Mouse (Mus musculus) lung, embryonic 16.5 days (tissue): ENCODE results near the gene Med1. TPM values are rescaled to one million over a fixed set of nuclear protein-coding genes. Genes with fewer than 3 reads are reported as not detected.
"Not testable (repeated sequence)": the region's sequence is repeated elsewhere in the genome, so short reads cannot be mapped to it uniquely, and the experiment has no call there.

ENCODE experiments used
- ATAC-seq: fragments of 200-750 bp; cut with Nextera tagmentation; 2 replicates; pipeline ENCODE4 v1.8.0; 2017; ENCODE audit warnings: low read depth, mild to moderate bottlenecking, moderate library complexity
- H3K27ac ChIP-seq: fragments of 300-500 bp; sonication (generic); 2 replicates; pipeline ENCODE4 v1.5.1; 2014; ENCODE audit warnings: mild to moderate bottlenecking, control low read depth, low read length
- H3K27me3 ChIP-seq: fragments of 300-500 bp; sonication (generic); 2 replicates; pipeline ENCODE4 v1.6.1; 2014; ENCODE audit warnings: low read depth, low read length, mixed read lengths; ENCODE audit not compliant: control insufficient read depth, insufficient read depth
- H3K36me3 ChIP-seq: fragments of 300-500 bp; sonication (generic); 2 replicates; pipeline ENCODE4 v1.6.1; 2014; ENCODE audit warnings: low read length; ENCODE audit not compliant: control insufficient read depth, insufficient read depth
- H3K4me1 ChIP-seq: fragments of 300-500 bp; sonication (generic); replicated peaks from 2 replicates; pipeline ENCODE4 v1.6.1; 2014; ENCODE audit warnings: low read length, mixed read lengths; ENCODE audit not compliant: control insufficient read depth, insufficient read depth
- H3K4me2 ChIP-seq: fragments of 300-500 bp; sonication (generic); 2 replicates; pipeline ENCODE4 v1.6.1; 2014; ENCODE audit warnings: low read depth, low read length, control low read depth
- H3K4me3 ChIP-seq: fragments of 300-500 bp; sonication (generic); 2 replicates; pipeline ENCODE4 v1.5.1; 2014; ENCODE audit warnings: mild to moderate bottlenecking, low read length, control low read depth
- H3K9ac ChIP-seq: fragments of 300-500 bp; sonication (generic); 2 replicates; pipeline ENCODE4 v1.6.1; 2014; ENCODE audit warnings: low read length, control low read depth
- H3K9me3 ChIP-seq: fragments of 300-500 bp; sonication (generic); 2 replicates; pipeline ENCODE4 v1.6.1; 2016; ENCODE audit warnings: low read length; ENCODE audit not compliant: control insufficient read depth
- WGBS: fragments of 180-500 bp; shearing (Covaris S2); extraction: QIAGEN DNeasy Blood & Tissue Kit; methylation state at CpG from one replicate; pipeline ENCODE4 v1.1.7; 2014; 5-methylcytosine and 5-hydroxymethylcytosine counted together
- polyA plus RNA-seq: library from polyadenylated mRNA; unstranded; fragments of >200 nt; fragmentation: Nextera tagmentation; extraction: Ambion mirVana; gene quantifications from 2 replicates; pipeline ENCODE4 v1.2.1, GENCODE M21; 2015

Gene Med1
- 58.1 and 59.2 TPM in 2 replicates for polyA plus RNA-seq

- Histone ChIP-seq H3K9me3 (no peaks in the 10 kb centered on the region), H3K4me1 (peaks cover 8% of the 10 kb centered on the region), H3K4me2 (peak within 1 kb of the TSS; percentile 77), H3K9ac (peak within 1 kb of the TSS; percentile 94), H3K4me3 (peak within 1 kb of the TSS; percentile 90), H3K27ac (peak within 1 kb of the TSS; percentile 92), H3K36me3 (peaks cover 3% of the 10 kb centered on the region; the same call in 1 of the 2 replicates), H3K27me3 (no peaks in the 10 kb centered on the region)
- peak; percentile 97 for ATAC-seq
- WGBS = under 1% methylated on average over 53 of the region's 53 CpGs
Measured at GRCm38 (mm10) chr11:98192901-98193805, at the start of gene Med1. Gene Med1 (minus strand): TSS chr11:98193293.

DNA sequence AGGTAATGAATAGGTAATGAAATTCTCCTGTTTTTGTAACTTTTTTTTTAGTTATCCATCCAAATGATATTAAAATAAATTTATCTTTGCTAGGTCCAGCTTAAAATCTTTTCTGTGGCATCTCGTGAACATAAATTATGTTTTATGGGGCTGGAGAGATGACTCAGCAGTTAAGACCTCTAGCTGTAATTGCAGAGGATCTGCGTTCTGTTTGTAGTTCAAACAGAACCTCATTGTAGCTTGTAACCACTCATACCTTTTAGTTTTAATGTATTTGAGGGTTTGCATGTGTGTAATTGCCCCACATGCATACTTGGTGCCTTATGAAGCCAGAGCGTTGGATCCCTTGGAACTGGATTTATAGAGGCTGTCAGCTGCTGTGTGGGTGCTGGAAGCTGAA, 45.9 kb upstream of the Med1 start:
- no peak for ATAC-seq
- Histone ChIP-seq H3K4me1 (no peaks in the 10 kb centered on the region), H3K4me3 (no peak overlapping the region), H3K27ac (no peak overlapping the region), H3K36me3 (peaks cover 43% of the 10 kb centered on the region), H3K27me3 (no peaks in the 10 kb centered on the region), H3K9me3 (no peaks in the 10 kb centered on the region), H3K4me2 (no peak overlapping the region), H3K9ac (no peak overlapping the region)
- 85% methylated on average over 3 of the region's 3 CpGs for WGBS

DNA sequence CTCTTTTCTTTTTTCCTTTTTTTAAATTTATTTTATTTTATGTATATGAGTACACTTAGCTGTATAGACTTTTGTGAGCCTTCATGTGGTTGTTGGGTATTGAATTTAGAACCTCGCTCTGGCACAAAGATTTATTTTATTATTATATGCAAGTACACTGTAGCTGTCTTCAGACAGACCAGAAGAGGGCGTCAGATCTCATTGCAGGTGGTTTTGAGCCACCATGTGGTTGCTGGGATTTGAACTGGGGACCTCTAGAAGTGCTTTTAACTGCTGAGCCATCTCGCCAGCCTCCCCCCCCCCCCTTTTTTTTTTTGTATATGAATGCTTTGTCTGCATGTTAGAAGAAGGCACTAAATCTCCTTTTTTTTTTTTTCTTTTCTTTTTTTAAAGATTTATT, 45.3 kb upstream of the Med1 start:
- no peak overlapping the region for H3K4me2 ChIP-seq
- no peaks in the 10 kb centered on the region for H3K27me3 ChIP-seq
- H3K27ac ChIP-seq = no peak overlapping the region
- no peaks in the 10 kb centered on the region for H3K4me1 ChIP-seq
- no peak for ATAC-seq
- H3K9ac ChIP-seq = no peak overlapping the region
- 68% methylated on average over 2 of the region's 3 CpGs for WGBS
- no peak overlapping the region for H3K4me3 ChIP-seq
- peaks cover 38% of the 10 kb centered on the region for H3K36me3 ChIP-seq
- H3K9me3 ChIP-seq = no peaks in the 10 kb centered on the region

DNA sequence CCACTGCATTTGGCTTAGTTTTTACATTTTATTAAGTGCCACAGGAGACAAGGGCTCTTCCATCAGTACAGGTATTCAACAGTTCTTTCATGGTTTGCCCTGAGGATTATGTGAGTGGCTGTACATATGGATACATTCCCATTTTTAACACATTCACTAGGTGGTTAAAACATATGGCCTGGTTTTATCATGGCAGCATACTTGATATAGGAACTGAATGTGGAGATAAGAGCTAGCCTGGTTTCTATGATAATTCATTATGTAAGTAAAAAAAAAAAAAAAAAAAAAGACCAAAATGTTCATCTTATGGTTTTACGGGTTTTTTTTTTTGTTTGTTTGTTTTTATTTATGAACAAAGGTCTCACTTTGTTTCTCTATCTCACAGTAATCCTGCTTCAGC, 33.3 kb upstream of the Med1 start:
- H3K9ac ChIP-seq = no peak overlapping the region
- H3K9me3 ChIP-seq = no peaks in the 10 kb centered on the region
- no peak overlapping the region for H3K27ac ChIP-seq
- H3K27me3 ChIP-seq = no peaks in the 10 kb centered on the region
- peaks cover 48% of the 10 kb centered on the region for H3K36me3 ChIP-seq
- no peak overlapping the region for H3K4me2 ChIP-seq
- H3K4me3 ChIP-seq = no peak overlapping the region
- WGBS = 85% methylated on average over 1 of the region's 1 CpGs
- ATAC-seq = no peak
- no peaks in the 10 kb centered on the region for H3K4me1 ChIP-seq

GRCm38 (mm10) chr11:98213311-98213710, 20.2 kb upstream of the Med1 start:
- Histone ChIP-seq H3K27me3 (no peaks in the 10 kb centered on the region), H3K9me3 (no peaks in the 10 kb centered on the region), H3K4me1 (no peaks in the 10 kb centered on the region), H3K4me3 (no peak overlapping the region), H3K9ac (no peak overlapping the region), H3K36me3 (peaks cover 32% of the 10 kb centered on the region), H3K4me2 (no peak overlapping the region), H3K27ac (no peak overlapping the region)
- 86% methylated on average over 1 of the region's 1 CpGs for WGBS
- ATAC-seq = no peak

DNA sequence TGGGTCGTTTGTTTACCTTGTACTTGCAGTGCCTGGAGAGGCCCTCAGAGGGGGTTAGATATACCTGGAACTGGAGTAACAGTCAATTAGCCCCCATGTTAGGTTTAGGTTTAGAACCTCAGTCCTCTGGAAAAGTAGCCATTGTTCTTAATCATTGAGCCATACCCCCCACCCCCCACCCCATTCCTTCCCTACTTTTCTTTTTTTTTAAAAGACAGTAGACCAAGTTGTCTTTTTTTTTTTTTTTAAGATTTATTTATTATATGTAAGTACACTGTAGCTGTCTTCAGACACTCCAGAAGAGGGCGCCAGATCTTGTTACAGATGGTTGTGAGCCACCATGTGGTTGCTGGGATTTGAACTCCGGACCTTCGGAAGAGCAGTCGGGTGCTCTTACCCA, 16.6 kb upstream of the Med1 start:
- not testable (repeated sequence) for H3K27ac ChIP-seq, H3K4me2 ChIP-seq, H3K9ac ChIP-seq, ATAC-seq, H3K4me1 ChIP-seq, H3K9me3 ChIP-seq, H3K4me3 ChIP-seq, H3K27me3 ChIP-seq
- 90% methylated on average over 4 of the region's 5 CpGs for WGBS
- peaks cover 28% of the 10 kb centered on the region for H3K36me3 ChIP-seq

DNA sequence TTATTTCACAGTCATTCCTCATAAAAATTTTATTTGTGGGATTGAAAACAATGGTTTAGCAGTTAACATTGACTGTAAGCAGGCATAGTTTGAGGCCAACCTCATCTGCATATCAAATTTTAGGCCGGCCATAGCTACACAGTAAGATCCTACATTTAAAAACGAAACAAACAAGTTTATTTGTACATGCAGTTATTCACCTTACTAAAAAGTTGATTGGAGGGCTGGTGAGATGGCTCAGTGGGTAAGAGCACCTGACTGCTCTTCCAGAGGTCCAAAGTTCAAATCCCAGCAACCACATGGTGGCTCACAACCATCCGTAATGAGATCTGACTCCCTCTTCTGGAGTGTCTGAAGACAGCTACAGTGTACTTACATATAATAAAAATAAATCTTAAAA, 13.2 kb upstream of the Med1 start:
- not testable (repeated sequence) for H3K27me3 ChIP-seq, H3K9me3 ChIP-seq, ATAC-seq, H3K9ac ChIP-seq, H3K4me1 ChIP-seq, H3K27ac ChIP-seq
- peak overlapping the region; percentile 40 for H3K4me2 ChIP-seq
- H3K4me3 ChIP-seq = 0 out of 2 replicates have a peak overlapping the region, but pooled peaks have one; percentile 2
- 75% methylated on average over 3 of the region's 3 CpGs for WGBS
- H3K36me3 ChIP-seq = peaks cover 16% of the 10 kb centered on the region

DNA sequence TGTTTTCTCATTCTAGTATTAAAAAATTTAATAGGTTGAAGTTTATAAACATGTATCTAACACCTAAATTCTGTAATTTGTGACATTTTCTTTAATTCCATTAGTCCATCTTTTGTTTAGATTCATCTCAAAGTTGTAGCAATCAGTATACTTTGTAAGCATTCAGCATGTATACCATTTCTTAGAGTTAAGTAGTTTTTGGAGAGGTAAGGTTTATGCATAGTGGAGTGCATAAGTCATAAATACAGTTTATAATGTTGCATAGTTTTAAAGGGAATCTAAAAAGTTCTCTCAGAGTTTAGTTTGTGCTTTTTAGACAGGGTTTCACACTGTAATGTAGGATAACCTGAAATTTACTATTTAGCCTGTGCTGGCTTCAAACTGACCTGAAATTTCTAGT, 12.4 kb upstream of the Med1 start:
- Histone ChIP-seq H3K9me3 (no peaks in the 10 kb centered on the region), H3K27me3 (no peaks in the 10 kb centered on the region), H3K36me3 (peaks cover 12% of the 10 kb centered on the region), H3K4me3 (no peak overlapping the region), H3K27ac (no peak overlapping the region), H3K4me2 (peak overlapping the region; percentile 40; the same call in 1 of the 2 replicates), H3K9ac (no peak overlapping the region), H3K4me1 (peaks cover 5% of the 10 kb centered on the region)
- no peak for ATAC-seq

GRCm38 (mm10) chr11:98203931-98204421, 10.9 kb upstream of the Med1 start:
- H3K4me1 ChIP-seq = peaks cover 5% of the 10 kb centered on the region
- H3K9ac ChIP-seq = peak overlapping the region; percentile 99
- H3K36me3 ChIP-seq = peaks cover 4% of the 10 kb centered on the region
- H3K27ac ChIP-seq = peak overlapping the region; percentile 100
- peak overlapping the region; percentile 90 for H3K4me3 ChIP-seq
- no peak for ATAC-seq
- no peaks in the 10 kb centered on the region for H3K27me3 ChIP-seq
- peak overlapping the region; percentile 85 for H3K4me2 ChIP-seq
- H3K9me3 ChIP-seq = no peaks in the 10 kb centered on the region
- WGBS = under 1% methylated on average over 16 of the region's 16 CpGs
